Mouse (Mus musculus): ENCODE results near the gene Gm9844. TPM values are rescaled to one million over a fixed set of nuclear protein-coding genes. Genes with fewer than 3 reads are reported as not detected.
"Not testable (repeated sequence)": the region's sequence is repeated elsewhere in the genome, so short reads cannot be mapped to it uniquely, and the experiment has no call there.

The Gm9844 gene
- polyA plus RNA-seq, 1 experiment from 2014 or later = 6.8 TPM

GRCm38 (mm10) chr7:24884693-24885291 is 22.8 kb downstream of the Gm9844 start:
- peak overlapping the region; percentile 84 for H3K4me3 ChIP-seq (ENCODE audit: inconsistent target)
- H3K79me2 ChIP-seq (ENCODE audit: inconsistent target) = peaks cover 35% of the 10 kb centered on the region
- H3K27ac ChIP-seq = peak overlapping the region; percentile 72
- peaks cover 36% of the 10 kb centered on the region for H3K36me3 ChIP-seq (ENCODE audit: inconsistent target)
- 0% methylated on average over 38 of the region's 47 CpGs for WGBS (ENCODE audit: missing documents)

GRCm38 (mm10) chr7:24885468-24886307 is 23.7 kb downstream of the Gm9844 start:
- 8% methylated on average over 9 of the region's 12 CpGs for WGBS (ENCODE audit: missing documents)
- Histone ChIP-seq H3K4me3 (ENCODE audit: inconsistent target) (peak overlapping the region; percentile 84), H3K36me3 (ENCODE audit: inconsistent target) (peaks cover 39% of the 10 kb centered on the region), H3K79me2 (ENCODE audit: inconsistent target) (peaks cover 35% of the 10 kb centered on the region), H3K27ac (peak overlapping the region; percentile 72)

GRCm38 (mm10) chr7:24886308-24886633 is 24.3 kb downstream of the Gm9844 start:
- Histone ChIP-seq H3K36me3 (ENCODE audit: inconsistent target) (peaks cover 39% of the 10 kb centered on the region), H3K4me3 (ENCODE audit: inconsistent target) (peak overlapping the region; percentile 84), H3K27ac (peak overlapping the region; percentile 72), H3K79me2 (ENCODE audit: inconsistent target) (peaks cover 35% of the 10 kb centered on the region)
- WGBS (ENCODE audit: missing documents) = 37% methylated on average over 4 of the region's 4 CpGs

GRCm38 (mm10) chr7:24887096-24887495 is 25.1 kb downstream of the Gm9844 start:
- peaks cover 35% of the 10 kb centered on the region for H3K79me2 ChIP-seq (ENCODE audit: inconsistent target)
- WGBS (ENCODE audit: missing documents) = 80% methylated on average over 4 of the region's 4 CpGs
- no peak overlapping the region for H3K27ac ChIP-seq
- H3K4me3 ChIP-seq (ENCODE audit: inconsistent target) = no peak overlapping the region
- peaks cover 39% of the 10 kb centered on the region for H3K36me3 ChIP-seq (ENCODE audit: inconsistent target)

- Histone ChIP-seq H3K27ac (no peak overlapping the region), H3K4me3 (ENCODE audit: inconsistent target) (no peak overlapping the region), H3K36me3 (ENCODE audit: inconsistent target) (peaks cover 39% of the 10 kb centered on the region), H3K79me2 (ENCODE audit: inconsistent target) (peaks cover 35% of the 10 kb centered on the region)
- WGBS (ENCODE audit: missing documents) = 83% methylated on average over 6 of the region's 6 CpGs
Measured at GRCm38 (mm10) chr7:24889431-24890220, 27.6 kb downstream of the Gm9844 start.

- Histone ChIP-seq H3K36me3 (ENCODE audit: inconsistent target) (peaks cover 39% of the 10 kb centered on the region), H3K79me2 (ENCODE audit: inconsistent target) (peaks cover 26% of the 10 kb centered on the region), H3K27ac (no peak overlapping the region), H3K4me3 (ENCODE audit: inconsistent target) (no peak overlapping the region)
- 35% methylated on average over 10 of the region's 10 CpGs for WGBS (ENCODE audit: missing documents)
Measured at GRCm38 (mm10) chr7:24890281-24891216, 28.5 kb downstream of the Gm9844 start.

DNA sequence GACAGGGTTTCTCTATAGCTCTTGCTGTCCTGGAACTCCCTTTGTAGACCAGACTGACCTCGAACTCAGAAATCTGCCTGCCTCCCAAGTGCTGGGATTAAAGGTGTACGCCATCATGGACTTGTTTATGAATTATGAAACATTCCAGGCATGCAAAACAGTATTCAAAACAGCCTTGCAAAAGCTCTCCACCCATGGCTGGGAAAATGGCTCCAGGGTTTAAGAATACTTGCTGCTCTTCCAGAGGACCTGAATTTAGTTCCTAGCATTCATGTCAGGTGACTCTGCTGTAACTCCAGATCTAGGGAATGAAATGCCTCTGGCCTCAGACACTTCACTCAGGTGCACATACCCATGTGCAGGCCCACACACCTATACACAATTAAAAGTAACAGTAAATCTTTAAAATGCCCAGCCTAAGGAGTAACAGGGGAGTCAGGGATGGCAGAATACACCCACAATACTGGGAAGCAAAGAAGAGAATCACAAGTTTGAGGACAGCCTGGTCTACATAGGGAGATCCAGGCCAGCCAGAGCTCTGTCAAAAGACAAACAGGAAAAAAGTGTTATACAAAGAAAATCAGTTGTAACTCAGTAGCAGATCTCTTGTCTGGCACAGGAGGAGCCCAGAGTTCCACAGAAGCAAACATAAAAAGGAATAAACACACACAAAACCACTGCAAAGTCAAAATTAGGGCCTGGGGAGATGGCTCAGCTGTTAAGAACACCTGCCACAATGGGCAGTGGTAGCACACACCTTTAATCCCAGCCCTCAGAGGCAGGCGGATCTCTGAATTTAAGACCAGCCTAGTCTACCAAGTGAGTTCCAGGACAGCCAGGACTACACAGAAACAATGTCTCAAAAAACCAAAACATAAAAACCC is 29.5 kb downstream of the Gm9844 start:
- H3K27ac ChIP-seq = no peak overlapping the region
- no peak overlapping the region for H3K4me3 ChIP-seq (ENCODE audit: inconsistent target)
- peaks cover 16% of the 10 kb centered on the region for H3K79me2 ChIP-seq (ENCODE audit: inconsistent target)
- WGBS (ENCODE audit: missing documents) = 93% methylated on average over 3 of the region's 3 CpGs
- peaks cover 35% of the 10 kb centered on the region for H3K36me3 ChIP-seq (ENCODE audit: inconsistent target)

- no peak overlapping the region for H3K27ac ChIP-seq
Measured at GRCm38 (mm10) chr7:24892125-24892583, 30.1 kb downstream of the Gm9844 start.

DNA sequence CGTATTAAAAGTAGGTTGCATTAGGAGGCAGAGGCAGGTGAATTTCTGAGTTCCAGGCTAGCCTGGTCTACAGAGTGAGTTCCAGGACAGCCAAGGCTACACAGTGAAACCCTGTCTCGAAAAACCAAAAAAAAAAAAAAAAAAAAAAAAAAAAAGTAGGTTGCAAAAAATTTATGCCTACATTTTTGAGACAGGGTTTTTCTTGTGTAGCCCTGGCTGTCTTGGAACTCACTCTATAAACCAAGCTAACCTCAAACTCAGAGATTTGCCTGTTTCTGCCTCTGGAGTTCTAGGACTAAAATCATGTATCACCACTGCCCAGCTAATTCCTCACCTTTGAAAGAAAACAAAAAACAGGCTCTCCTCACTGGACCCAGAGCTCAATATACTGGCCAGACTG is 33.7 kb downstream of the Gm9844 start:
- H3K79me2 ChIP-seq (ENCODE audit: inconsistent target); H3K27ac ChIP-seq; H3K4me3 ChIP-seq (ENCODE audit: inconsistent target); H3K36me3 ChIP-seq (ENCODE audit: inconsistent target): not testable (repeated sequence)
- 100% methylated on average over 1 of the region's 2 CpGs for WGBS (ENCODE audit: missing documents)

More at GRCm38 (mm10) chr7:24892125-24892583, 30.1 kb downstream of the Gm9844 start:
- Histone ChIP-seq H3K36me3 (ENCODE audit: inconsistent target) (peaks cover 29% of the 10 kb centered on the region), H3K79me2 (ENCODE audit: inconsistent target) (peaks cover 10% of the 10 kb centered on the region), H3K4me3 (ENCODE audit: inconsistent target) (no peak overlapping the region)
- 71% methylated on average over 2 of the region's 2 CpGs for WGBS (ENCODE audit: missing documents)

DNA sequence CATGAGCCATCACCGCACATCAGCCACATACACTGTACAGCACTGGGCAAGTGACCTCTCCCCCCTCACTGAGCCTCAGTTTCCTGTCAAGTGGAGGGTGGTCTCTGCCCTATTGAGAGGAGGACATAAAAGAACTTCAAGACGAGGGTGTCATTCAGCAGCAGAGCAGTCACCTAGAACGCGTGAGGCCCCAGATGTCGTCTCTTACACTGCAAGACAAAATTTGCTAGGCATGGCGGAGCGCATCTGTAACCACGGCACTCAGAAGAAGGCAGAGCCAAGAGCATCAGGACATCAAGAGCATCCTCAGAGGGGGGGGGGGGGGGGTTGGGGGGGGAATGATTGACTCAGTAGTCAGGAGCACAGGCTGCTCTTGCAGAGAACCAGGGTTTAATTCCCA is 34.3 kb downstream of the Gm9844 start:
- Histone ChIP-seq H3K27ac (no peak overlapping the region), H3K79me2 (ENCODE audit: inconsistent target) (no peaks in the 10 kb centered on the region), H3K4me3 (ENCODE audit: inconsistent target) (no peak overlapping the region), H3K36me3 (ENCODE audit: inconsistent target) (no peaks in the 10 kb centered on the region)
- 97% methylated on average over 8 of the region's 8 CpGs for WGBS (ENCODE audit: missing documents)

GRCm38 (mm10) chr7:24897224-24897623 is 35.2 kb downstream of the Gm9844 start, which contains the start of gene Cd79a:
Gene Cd79a, plus strand, starts transcription at chr7:24897381.
- Histone ChIP-seq H3K4me3 (ENCODE audit: inconsistent target) (no peak within 1 kb of the TSS), H3K36me3 (ENCODE audit: inconsistent target) (no peaks in the 10 kb centered on the region), H3K27ac (no peak within 1 kb of the TSS), H3K79me2 (ENCODE audit: inconsistent target) (no peaks in the 10 kb centered on the region)
- 70% methylated on average over 12 of the region's 12 CpGs for WGBS (ENCODE audit: missing documents)

DNA sequence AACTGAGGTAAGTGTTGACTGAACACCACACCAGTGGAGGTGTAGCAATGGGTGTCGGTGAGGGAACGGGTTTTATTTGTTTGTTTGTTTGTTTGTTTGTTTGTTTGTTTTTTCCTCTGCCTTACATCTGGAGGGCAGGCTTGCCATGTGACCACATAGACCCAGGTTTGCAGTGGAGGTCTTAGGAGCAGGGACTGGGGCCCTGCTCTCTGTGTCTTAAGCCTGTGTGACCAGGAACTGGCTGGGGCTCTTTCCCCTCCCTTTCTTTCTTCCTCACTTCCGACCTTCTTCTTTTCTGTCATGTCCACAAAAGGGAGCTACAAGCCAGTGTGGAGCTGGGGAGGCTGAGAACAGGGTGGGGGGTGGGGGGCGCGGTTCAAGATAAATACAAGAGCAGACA is 35.9 kb downstream of the Gm9844 start:
- Histone ChIP-seq H3K79me2 (ENCODE audit: inconsistent target) (no peaks in the 10 kb centered on the region), H3K4me3 (ENCODE audit: inconsistent target) (no peak overlapping the region), H3K36me3 (ENCODE audit: inconsistent target) (no peaks in the 10 kb centered on the region), H3K27ac (no peak overlapping the region)
- 80% methylated on average over 3 of the region's 5 CpGs for WGBS (ENCODE audit: missing documents)

DNA sequence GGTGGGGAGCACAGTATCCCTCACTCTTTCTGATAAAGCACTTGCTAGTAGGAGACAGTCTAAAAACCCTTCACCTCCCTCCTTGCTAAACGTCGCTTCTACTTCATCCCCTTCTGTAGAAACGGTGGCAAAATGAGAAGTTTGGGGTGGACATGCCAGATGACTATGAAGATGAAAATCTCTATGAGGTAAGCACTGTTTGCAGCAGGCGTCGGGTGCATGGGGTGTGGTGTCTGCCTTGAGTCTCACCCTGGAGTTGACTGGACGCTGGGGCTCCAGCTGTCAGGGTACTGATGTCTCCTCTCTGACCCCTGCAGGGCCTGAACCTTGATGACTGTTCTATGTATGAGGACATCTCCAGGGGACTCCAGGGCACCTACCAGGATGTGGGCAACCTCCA is 39.1 kb downstream of the Gm9844 start:
- WGBS (ENCODE audit: missing documents) = 42% methylated on average over 6 of the region's 6 CpGs
- Histone ChIP-seq H3K79me2 (ENCODE audit: inconsistent target) (peaks cover 28% of the 10 kb centered on the region), H3K4me3 (ENCODE audit: inconsistent target) (no peak overlapping the region), H3K36me3 (ENCODE audit: inconsistent target) (no peaks in the 10 kb centered on the region), H3K27ac (no peak overlapping the region)
